Mouse (Mus musculus) G1E-ER4 (cell line): ENCODE data around the gene Ndufs2. TPM values are rescaled to one million over a fixed set of nuclear protein-coding genes. Genes with fewer than 3 reads are reported as not detected.

Source experiments
- GATA1 ChIP-seq: IDR thresholded peaks from one replicate; pipeline ENCODE4 v1.8.0; 2012; ENCODE audit warnings: low read length, inconsistent platforms
- polyA plus RNA-seq: library from polyadenylated mRNA; stranded (reverse); fragments of >175 nt; gene quantifications from 2 replicates; pipeline ENCODE4 v1.2.3, GENCODE M21; 2012

Ndufs2 gene
- polyA plus RNA-seq, 1 experiment, result 40.4 TPM

- no peak for TF ChIP-seq GATA1
These were observed 21.4 kb downstream of the Ndufs2 start for GRCm38 (mm10) chr1:171229750-171230149.

DNA sequence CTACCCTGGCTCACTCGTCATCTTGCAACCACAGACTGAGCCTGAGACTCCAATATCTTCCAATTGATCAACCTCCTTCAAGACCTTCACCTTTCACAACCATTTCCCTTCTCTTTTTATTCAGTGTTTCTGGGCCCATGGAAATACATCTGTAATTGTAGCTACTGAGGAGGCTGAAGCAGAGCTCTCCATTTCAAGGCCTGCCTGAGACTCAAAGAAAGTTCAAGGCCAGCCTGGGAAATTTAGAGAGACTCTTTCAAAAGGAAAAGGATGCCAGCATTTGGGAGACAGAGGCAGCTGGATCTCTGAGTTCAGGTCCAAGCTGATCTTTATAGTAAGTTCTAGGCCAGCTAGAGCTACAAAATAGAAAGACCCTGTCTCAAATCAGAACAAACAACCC lies 23.3 kb downstream of the Ndufs2 start:
- TF ChIP-seq GATA1, result no peak

- no peak for TF ChIP-seq GATA1
These were observed 24.4 kb downstream of the Ndufs2 start for GRCm38 (mm10) chr1:171226780-171227179.

- no peak for TF ChIP-seq GATA1
These were observed 26.3 kb downstream of the Ndufs2 start, which contains the start of gene Apoa2 for GRCm38 (mm10) chr1:171224857-171225256. Gene Apoa2, plus strand, starts transcription at chr1:171225054.

GRCm38 (mm10) chr1:171223796-171224195 lies 27.4 kb downstream of the Ndufs2 start:
- no peak for TF ChIP-seq GATA1

DNA sequence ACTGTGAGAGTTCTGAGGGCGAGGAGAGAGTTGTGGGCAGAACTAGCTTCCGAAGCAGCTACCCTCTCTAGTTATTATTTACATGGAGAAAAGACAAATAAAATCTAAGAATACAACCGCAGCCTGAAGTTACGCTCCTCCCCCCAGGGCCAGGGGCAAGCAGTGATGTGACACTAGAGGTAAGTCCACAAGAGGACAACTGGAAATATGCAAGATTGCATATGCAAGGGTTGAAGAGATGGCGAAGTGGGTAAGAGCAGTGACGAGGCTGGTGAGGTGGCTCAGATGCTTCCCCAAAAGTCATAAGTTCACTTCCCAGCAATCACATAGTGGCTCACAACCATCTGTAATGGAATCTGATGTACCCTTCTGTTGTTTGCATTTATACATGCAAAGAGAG lies 28.0 kb downstream of the Ndufs2 start:
- TF ChIP-seq GATA1, result no peak

- no peak for TF ChIP-seq GATA1
These were observed 28.7 kb downstream of the Ndufs2 start, which contains the start of gene Tomm40l for GRCm38 (mm10) chr1:171222238-171223155. Gene Tomm40l, minus strand, starts transcription at chr1:171222514.

GRCm38 (mm10) chr1:171221281-171222193 lies 29.7 kb downstream of the Ndufs2 start:
- no peak for TF ChIP-seq GATA1

DNA sequence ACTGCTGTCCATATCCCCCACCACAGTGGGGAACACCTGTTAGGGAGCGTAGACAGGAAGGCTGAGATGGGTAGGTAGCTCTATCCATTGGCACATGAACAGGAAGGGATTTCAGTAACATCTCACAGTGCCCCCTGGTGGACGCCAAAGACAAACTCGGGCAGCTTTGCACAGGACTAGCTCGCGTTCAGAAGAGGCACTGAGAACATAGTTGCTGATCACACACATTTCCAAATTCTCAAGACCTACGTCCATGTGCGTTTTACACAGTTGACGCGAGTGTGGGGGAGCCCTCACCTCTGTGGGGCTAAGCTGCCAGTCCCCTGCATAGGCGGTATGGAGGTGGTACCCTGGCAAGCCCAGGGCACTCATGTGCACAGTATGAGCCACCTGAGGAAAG lies 30.3 kb downstream of the Ndufs2 start:
- TF ChIP-seq GATA1, result no peak

- no peak for TF ChIP-seq GATA1
These were observed 34.8 kb downstream of the Ndufs2 start for GRCm38 (mm10) chr1:171216241-171216955.

GRCm38 (mm10) chr1:171213801-171214496 lies 37.2 kb downstream of the Ndufs2 start, which contains the start of gene Nr1i3:
Gene Nr1i3, plus strand, starts transcription at chr1:171213970.
- TF ChIP-seq GATA1, result no peak

- no peak for TF ChIP-seq GATA1
These were observed 38.3 kb downstream of the Ndufs2 start for GRCm38 (mm10) chr1:171212854-171213253.

- TF ChIP-seq GATA1, result no peak
These were observed 41.8 kb downstream of the Ndufs2 start for GRCm38 (mm10) chr1:171209409-171209808.

DNA sequence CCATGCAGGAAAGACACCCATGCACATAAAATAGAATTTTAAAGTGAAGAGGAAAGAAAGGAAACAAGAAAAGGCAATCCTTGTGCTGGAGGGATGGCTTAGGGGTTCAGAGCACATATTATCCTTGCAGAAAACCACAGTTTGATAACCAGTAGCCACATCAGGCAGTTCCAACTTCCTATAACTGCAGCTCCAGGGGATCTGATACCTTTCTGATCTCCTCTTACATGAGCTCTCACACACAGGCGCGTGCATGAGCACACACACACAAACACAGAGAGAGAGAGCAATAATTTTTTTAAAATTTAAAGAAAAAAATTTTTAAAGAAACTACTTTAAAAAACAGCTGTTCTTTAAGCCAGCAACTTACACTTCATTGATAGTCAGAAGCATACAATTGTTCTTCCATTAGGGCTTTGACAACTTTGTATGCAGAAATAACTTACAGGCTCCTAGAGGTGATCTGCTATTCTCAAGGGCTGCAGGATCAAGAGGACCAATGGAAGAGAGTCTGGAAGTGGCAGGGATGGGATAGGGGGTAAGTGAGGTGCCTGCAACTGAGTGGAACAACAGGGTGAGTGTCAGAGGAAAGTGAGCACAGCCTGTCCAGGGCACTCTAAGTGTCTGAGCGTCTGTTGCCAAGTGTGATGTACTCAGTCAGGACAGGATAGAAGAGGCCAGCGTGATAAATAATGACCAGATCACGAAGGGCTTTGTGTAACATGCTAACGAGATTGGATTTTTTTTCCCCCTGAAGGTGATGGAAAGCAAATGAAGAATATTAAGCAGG lies 45.3 kb downstream of the Ndufs2 start:
- TF ChIP-seq GATA1, result peak; percentile 72

DNA sequence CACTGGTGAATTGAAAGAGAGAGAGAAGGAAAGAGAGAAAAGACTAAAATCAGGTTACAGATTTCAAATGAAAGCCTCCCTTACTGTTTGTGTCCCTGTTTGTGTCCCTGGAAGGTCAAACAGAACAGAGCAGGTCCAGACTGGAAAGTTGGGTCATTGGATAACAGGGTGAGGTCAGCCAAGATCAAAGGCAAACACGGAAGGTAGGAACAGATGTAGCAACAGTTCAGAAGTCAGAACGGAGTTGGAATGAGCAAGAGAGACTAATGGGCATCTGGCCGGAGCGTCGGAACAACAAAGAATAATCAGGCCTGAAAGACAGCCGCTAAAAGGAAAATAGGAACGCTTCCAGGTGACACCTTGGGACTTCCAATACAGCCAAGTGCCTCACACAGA lies 46.9 kb downstream of the Ndufs2 start:
- TF ChIP-seq GATA1, result no peak
